Mouse (Mus musculus): ENCODE data around the gene Ppip5k2.

Ppip5k2 gene

GRCm38 (mm10) chr1:97661406-97662241, 108.6 kb downstream of the Ppip5k2 start, which contains the start of gene D1Ertd622e:
D1Ertd622e (minus strand) TSS chr1:97662074.
- peak; percentile 79 for DNase-seq (ENCODE audit: low read depth, low spot score)

GRCm38 (mm10) chr1:97660687-97661405, 109.4 kb downstream of the Ppip5k2 start:
- peak; percentile 83 for DNase-seq (ENCODE audit: low read depth, low spot score)

- DNase-seq (ENCODE audit: low read depth, low spot score) = peak; percentile 85
Observed at GRCm38 (mm10) chr1:97659405-97659804, 110.8 kb downstream of the Ppip5k2 start.

- no peak for DNase-seq (ENCODE audit: low read depth, low spot score)
Observed at GRCm38 (mm10) chr1:97657786-97658185, 112.4 kb downstream of the Ppip5k2 start.

- DNase-seq (ENCODE audit: low read depth, low spot score) = no peak
Observed at GRCm38 (mm10) chr1:97657201-97657600, 113.0 kb downstream of the Ppip5k2 start.
